Mouse (Mus musculus) lung, embryonic 16.5 days (tissue): ENCODE data around the gene Kif23. TPM values are rescaled to one million over a fixed set of nuclear protein-coding genes. Genes with fewer than 3 reads are reported as not detected.
A peak's percentile ranks its signal among the peaks of the same experiment; 100 is the strongest.

Experiments
- ATAC-seq: fragments of 200-750 bp; cut with Nextera tagmentation; 2 replicates; pipeline ENCODE4 v1.8.0; 2017; ENCODE audit warnings: low read depth, mild to moderate bottlenecking, moderate library complexity
- H3K27ac ChIP-seq: fragments of 300-500 bp; sonication (generic); 2 replicates; pipeline ENCODE4 v1.5.1; 2014; ENCODE audit warnings: mild to moderate bottlenecking, control low read depth, low read length
- H3K27me3 ChIP-seq: fragments of 300-500 bp; sonication (generic); 2 replicates; pipeline ENCODE4 v1.6.1; 2014; ENCODE audit warnings: low read depth, low read length, mixed read lengths; ENCODE audit not compliant: control insufficient read depth, insufficient read depth
- H3K36me3 ChIP-seq: fragments of 300-500 bp; sonication (generic); 2 replicates; pipeline ENCODE4 v1.6.1; 2014; ENCODE audit warnings: low read length; ENCODE audit not compliant: control insufficient read depth, insufficient read depth
- H3K4me1 ChIP-seq: fragments of 300-500 bp; sonication (generic); replicated peaks from 2 replicates; pipeline ENCODE4 v1.6.1; 2014; ENCODE audit warnings: low read length, mixed read lengths; ENCODE audit not compliant: control insufficient read depth, insufficient read depth
- H3K4me2 ChIP-seq: fragments of 300-500 bp; sonication (generic); 2 replicates; pipeline ENCODE4 v1.6.1; 2014; ENCODE audit warnings: low read depth, low read length, control low read depth
- H3K4me3 ChIP-seq: fragments of 300-500 bp; sonication (generic); 2 replicates; pipeline ENCODE4 v1.5.1; 2014; ENCODE audit warnings: mild to moderate bottlenecking, low read length, control low read depth
- H3K9ac ChIP-seq: fragments of 300-500 bp; sonication (generic); 2 replicates; pipeline ENCODE4 v1.6.1; 2014; ENCODE audit warnings: low read length, control low read depth
- H3K9me3 ChIP-seq: fragments of 300-500 bp; sonication (generic); 2 replicates; pipeline ENCODE4 v1.6.1; 2016; ENCODE audit warnings: low read length; ENCODE audit not compliant: control insufficient read depth
- WGBS: fragments of 180-500 bp; shearing (Covaris S2); extraction: QIAGEN DNeasy Blood & Tissue Kit; methylation state at CpG from one replicate; pipeline ENCODE4 v1.1.7; 2014; 5-methylcytosine and 5-hydroxymethylcytosine counted together
- polyA plus RNA-seq: library from polyadenylated mRNA; unstranded; fragments of >200 nt; fragmentation: Nextera tagmentation; extraction: Ambion mirVana; gene quantifications from 2 replicates; pipeline ENCODE4 v1.2.1, GENCODE M21; 2015

Gene Kif23
- polyA plus RNA-seq, 1 experiment from 2014 or later = 146 TPM

- no peak overlapping the region for H3K4me3 ChIP-seq
- ATAC-seq = no peak
Observed at GRCm38 (mm10) chr9:61882179-61882578, 64.4 kb downstream of the Kif23 start.

GRCm38 (mm10) chr9:61878889-61879288 is 67.7 kb downstream of the Kif23 start:
- no peak overlapping the region for H3K9ac ChIP-seq
- WGBS = 31% methylated on average over 2 of the region's 2 CpGs
- no peaks in the 10 kb centered on the region for H3K9me3 ChIP-seq
- no peak overlapping the region for H3K27ac ChIP-seq
- H3K4me3 ChIP-seq = no peak overlapping the region
- H3K4me2 ChIP-seq = no peak overlapping the region
- H3K4me1 ChIP-seq = peaks cover 3% of the 10 kb centered on the region; the same call in 1 of the 2 replicates
- no peaks in the 10 kb centered on the region for H3K36me3 ChIP-seq
- H3K27me3 ChIP-seq = peaks cover 8% of the 10 kb centered on the region; the same call in 1 of the 2 replicates
- peak; percentile 59; the same call in 1 of the 2 replicates for ATAC-seq

More at GRCm38 (mm10) chr9:61882179-61882578, 64.4 kb downstream of the Kif23 start:
- H3K9me3 ChIP-seq = no peaks in the 10 kb centered on the region
- no peak overlapping the region for H3K9ac ChIP-seq
- H3K27me3 ChIP-seq = peaks cover 3% of the 10 kb centered on the region; the same call in 1 of the 2 replicates
- H3K4me2 ChIP-seq = no peak overlapping the region
- H3K36me3 ChIP-seq = no peaks in the 10 kb centered on the region
- H3K4me1 ChIP-seq = peaks cover 3% of the 10 kb centered on the region; the same call in 1 of the 2 replicates
- no peak overlapping the region for H3K27ac ChIP-seq
- WGBS = 71% methylated on average over 3 of the region's 3 CpGs

- Histone ChIP-seq H3K27me3 (peaks cover 10% of the 10 kb centered on the region; the same call in 1 of the 2 replicates), H3K27ac (no peak overlapping the region), H3K9me3 (no peaks in the 10 kb centered on the region), H3K4me1 (peaks cover 3% of the 10 kb centered on the region; the same call in 1 of the 2 replicates), H3K4me3 (no peak overlapping the region), H3K9ac (no peak overlapping the region), H3K36me3 (no peaks in the 10 kb centered on the region), H3K4me2 (no peak overlapping the region)
- 0 out of 2 replicates have a peak, but pooled peaks have one; percentile 31 for ATAC-seq
- WGBS = 26% methylated on average over 22 of the region's 22 CpGs
Observed at GRCm38 (mm10) chr9:61877373-61878112, 69.0 kb downstream of the Kif23 start.

GRCm38 (mm10) chr9:61873325-61873724 is 73.2 kb downstream of the Kif23 start:
- no peak for ATAC-seq
- Histone ChIP-seq H3K27me3 (peaks cover 10% of the 10 kb centered on the region; the same call in 1 of the 2 replicates), H3K9me3 (peaks cover 5% of the 10 kb centered on the region; the same call in 1 of the 2 replicates), H3K9ac (no peak overlapping the region), H3K4me1 (peaks cover 3% of the 10 kb centered on the region; the same call in 1 of the 2 replicates), H3K4me2 (no peak overlapping the region), H3K4me3 (no peak overlapping the region), H3K36me3 (no peaks in the 10 kb centered on the region), H3K27ac (no peak overlapping the region)
- WGBS = 50% methylated on average over 8 of the region's 8 CpGs

- no peak for ATAC-seq
- H3K4me2 ChIP-seq = no peak overlapping the region
- H3K27ac ChIP-seq = no peak overlapping the region
- peaks cover 5% of the 10 kb centered on the region; the same call in 1 of the 2 replicates for H3K9me3 ChIP-seq
- H3K4me1 ChIP-seq = no peaks in the 10 kb centered on the region
- 74% methylated on average over 8 of the region's 8 CpGs for WGBS
- no peak overlapping the region for H3K9ac ChIP-seq
- no peak overlapping the region for H3K4me3 ChIP-seq
- peaks cover 8% of the 10 kb centered on the region; the same call in 1 of the 2 replicates for H3K27me3 ChIP-seq
- no peaks in the 10 kb centered on the region for H3K36me3 ChIP-seq
Observed at GRCm38 (mm10) chr9:61872246-61872941, 74.2 kb downstream of the Kif23 start.

GRCm38 (mm10) chr9:61871839-61872238 is 74.7 kb downstream of the Kif23 start:
- no peak overlapping the region for H3K4me2 ChIP-seq
- no peaks in the 10 kb centered on the region for H3K4me1 ChIP-seq
- no peaks in the 10 kb centered on the region for H3K36me3 ChIP-seq
- 85% methylated on average over 6 of the region's 6 CpGs for WGBS
- H3K4me3 ChIP-seq = no peak overlapping the region
- peaks cover 4% of the 10 kb centered on the region; the same call in 1 of the 2 replicates for H3K27me3 ChIP-seq
- no peak overlapping the region for H3K9ac ChIP-seq
- H3K27ac ChIP-seq = no peak overlapping the region
- no peak for ATAC-seq
- H3K9me3 ChIP-seq = peaks cover 5% of the 10 kb centered on the region; the same call in 1 of the 2 replicates

GRCm38 (mm10) chr9:61867659-61868058 is 78.9 kb downstream of the Kif23 start:
- no peaks in the 10 kb centered on the region for H3K36me3 ChIP-seq
- H3K27me3 ChIP-seq = no peaks in the 10 kb centered on the region; the same call in 1 of the 2 replicates
- no peak overlapping the region for H3K27ac ChIP-seq
- no peak overlapping the region for H3K4me2 ChIP-seq
- H3K9me3 ChIP-seq = peaks cover 5% of the 10 kb centered on the region; the same call in 1 of the 2 replicates
- no peak overlapping the region for H3K9ac ChIP-seq
- ATAC-seq = no peak
- WGBS = 74% methylated on average over 11 of the region's 11 CpGs
- H3K4me1 ChIP-seq = no peaks in the 10 kb centered on the region
- H3K4me3 ChIP-seq = no peak overlapping the region
